Mouse (Mus musculus): ENCODE measurements around the gene Sntg2. TPM values are rescaled to one million over a fixed set of nuclear protein-coding genes. Genes with fewer than 3 reads are reported as not detected.

Sntg2 gene
- total and polyA plus RNA-seq, 3 experiments: not detected

GRCm38 (mm10) chr12:30198250-30198649 lies 174.9 kb downstream of the Sntg2 start:
- H3K27me3 ChIP-seq (ENCODE audit: insufficient read depth, low read length): no peaks in the 10 kb centered on the region
- TF ChIP-seq POLR2AphosphoS5 (IDR thresholded peaks at IDR 0.05; ENCODE audit: insufficient replicate concordance, low read depth, low read length): no peak
- no peak for TF ChIP-seq GATA1 (IDR thresholded peaks at IDR 0.05; ENCODE audit: borderline replicate concordance, low read length)
- TF ChIP-seq GATA2 (IDR thresholded peaks at IDR 0.05; ENCODE audit: borderline replicate concordance, low read depth, low read length): no peak
- no peak for TF ChIP-seq TAL1 (conservative IDR thresholded peaks at IDR 0.05; ENCODE audit: low read depth, low read length)
- TF ChIP-seq CTCF (IDR thresholded peaks at IDR 0.05; ENCODE audit: low read depth, low read length): no peak

GRCm38 (mm10) chr12:30181721-30182120 lies 191.5 kb downstream of the Sntg2 start:
- no peak overlapping the region for H3K4me3 ChIP-seq (ENCODE audit: low read depth, low read length)
- DNase-seq (ENCODE audit: low spot score) (no peak), ATAC-seq (ENCODE audit: extremely low read depth, insufficient number of reproducible peaks, low FRiP score, poor library complexity, severe bottlenecking) (no peak)
- no peaks in the 10 kb centered on the region for H3K27me3 ChIP-seq (ENCODE audit: insufficient read depth, low read length)
- TF ChIP-seq GATA2 (IDR thresholded peaks at IDR 0.05; ENCODE audit: borderline replicate concordance, low read depth, low read length) (no peak), GATA1 (IDR thresholded peaks at IDR 0.05; ENCODE audit: borderline replicate concordance, low read length) (no peak), CTCF (IDR thresholded peaks at IDR 0.05; ENCODE audit: low read depth, low read length) (no peak), POLR2AphosphoS5 (IDR thresholded peaks at IDR 0.05; ENCODE audit: insufficient replicate concordance, low read depth, low read length) (no peak), TAL1 (conservative IDR thresholded peaks at IDR 0.05; ENCODE audit: low read depth, low read length) (no peak)
- H3K9me3 ChIP-seq (replicated peaks): peaks cover 35% of the 10 kb centered on the region
- H3K4me1 ChIP-seq (ENCODE audit: insufficient read depth, low read depth, low read length): no peaks in the 10 kb centered on the region
- no peaks in the 10 kb centered on the region for H3K36me3 ChIP-seq (replicated peaks)

More at GRCm38 (mm10) chr12:30198250-30198649, 174.9 kb downstream of the Sntg2 start:
- no peaks in the 10 kb centered on the region for H3K4me1 ChIP-seq (ENCODE audit: insufficient read depth, low read depth, low read length)
- H3K9me3 ChIP-seq (replicated peaks): peaks cover 57% of the 10 kb centered on the region
- DNase-seq (ENCODE audit: low spot score): no peak
- H3K4me3 ChIP-seq (ENCODE audit: low read depth, low read length): no peak overlapping the region
- no peaks in the 10 kb centered on the region for H3K36me3 ChIP-seq (replicated peaks)
- no peak for ATAC-seq (ENCODE audit: extremely low read depth, insufficient number of reproducible peaks, low FRiP score, poor library complexity, severe bottlenecking)

- H3K4me3 ChIP-seq (ENCODE audit: low read depth, low read length): no peak overlapping the region
- no peak for TF ChIP-seq TAL1 (conservative IDR thresholded peaks at IDR 0.05; ENCODE audit: low read depth, low read length)
- no peak for TF ChIP-seq GATA2 (IDR thresholded peaks at IDR 0.05; ENCODE audit: borderline replicate concordance, low read depth, low read length)
- no peak for TF ChIP-seq CTCF (IDR thresholded peaks at IDR 0.05; ENCODE audit: low read depth, low read length)
- no peak for TF ChIP-seq GATA1 (IDR thresholded peaks at IDR 0.05; ENCODE audit: borderline replicate concordance, low read length)
- no peak for TF ChIP-seq POLR2AphosphoS5 (IDR thresholded peaks at IDR 0.05; ENCODE audit: insufficient replicate concordance, low read depth, low read length)
- no peaks in the 10 kb centered on the region for H3K27me3 ChIP-seq (ENCODE audit: insufficient read depth, low read length)
- no peaks in the 10 kb centered on the region for H3K4me1 ChIP-seq (ENCODE audit: insufficient read depth, low read depth, low read length)
- no peaks in the 10 kb centered on the region for H3K36me3 ChIP-seq (replicated peaks)
- no peak for ATAC-seq (ENCODE audit: extremely low read depth, insufficient number of reproducible peaks, low FRiP score, poor library complexity, severe bottlenecking)
- DNase-seq (ENCODE audit: low spot score): no peak
- H3K9me3 ChIP-seq (replicated peaks): peaks cover 46% of the 10 kb centered on the region
These were observed 193.6 kb downstream of the Sntg2 start for GRCm38 (mm10) chr12:30179623-30180022.

GRCm38 (mm10) chr12:30177966-30178365 lies 195.2 kb downstream of the Sntg2 start:
- DNase-seq (ENCODE audit: low spot score) (no peak), ATAC-seq (ENCODE audit: extremely low read depth, insufficient number of reproducible peaks, low FRiP score, poor library complexity, severe bottlenecking) (no peak)
- Histone ChIP-seq H3K4me1 (ENCODE audit: insufficient read depth, low read depth, low read length) (no peaks in the 10 kb centered on the region), H3K9me3 (replicated peaks) (peaks cover 33% of the 10 kb centered on the region), H3K27me3 (ENCODE audit: insufficient read depth, low read length) (no peaks in the 10 kb centered on the region), H3K4me3 (ENCODE audit: low read depth, low read length) (no peak overlapping the region), H3K36me3 (replicated peaks) (no peaks in the 10 kb centered on the region)
- TF ChIP-seq TAL1 (conservative IDR thresholded peaks at IDR 0.05; ENCODE audit: low read depth, low read length): no peak
- no peak for TF ChIP-seq GATA1 (IDR thresholded peaks at IDR 0.05; ENCODE audit: borderline replicate concordance, low read length)
- no peak for TF ChIP-seq GATA2 (IDR thresholded peaks at IDR 0.05; ENCODE audit: borderline replicate concordance, low read depth, low read length)
- no peak for TF ChIP-seq POLR2AphosphoS5 (IDR thresholded peaks at IDR 0.05; ENCODE audit: insufficient replicate concordance, low read depth, low read length)
- TF ChIP-seq CTCF (IDR thresholded peaks at IDR 0.05; ENCODE audit: low read depth, low read length): no peak

- no peaks in the 10 kb centered on the region for H3K27me3 ChIP-seq (ENCODE audit: insufficient read depth, low read length)
- TF ChIP-seq GATA2 (IDR thresholded peaks at IDR 0.05; ENCODE audit: borderline replicate concordance, low read depth, low read length) (no peak), POLR2AphosphoS5 (IDR thresholded peaks at IDR 0.05; ENCODE audit: insufficient replicate concordance, low read depth, low read length) (no peak), GATA1 (IDR thresholded peaks at IDR 0.05; ENCODE audit: borderline replicate concordance, low read length) (no peak), CTCF (IDR thresholded peaks at IDR 0.05; ENCODE audit: low read depth, low read length) (no peak), TAL1 (conservative IDR thresholded peaks at IDR 0.05; ENCODE audit: low read depth, low read length) (no peak)
- no peaks in the 10 kb centered on the region for H3K36me3 ChIP-seq (replicated peaks)
- DNase-seq (ENCODE audit: low spot score) (no peak), ATAC-seq (ENCODE audit: extremely low read depth, insufficient number of reproducible peaks, low FRiP score, poor library complexity, severe bottlenecking) (no peak)
- peaks cover 28% of the 10 kb centered on the region for H3K9me3 ChIP-seq (replicated peaks)
- H3K4me3 ChIP-seq (ENCODE audit: low read depth, low read length): no peak overlapping the region
- H3K4me1 ChIP-seq (ENCODE audit: insufficient read depth, low read depth, low read length): no peaks in the 10 kb centered on the region
These were observed 195.6 kb downstream of the Sntg2 start for GRCm38 (mm10) chr12:30177529-30177928.

- TF ChIP-seq TAL1 (conservative IDR thresholded peaks at IDR 0.05; ENCODE audit: low read depth, low read length) (no peak), CTCF (IDR thresholded peaks at IDR 0.05; ENCODE audit: low read depth, low read length) (no peak), GATA1 (IDR thresholded peaks at IDR 0.05; ENCODE audit: borderline replicate concordance, low read length) (no peak), POLR2AphosphoS5 (IDR thresholded peaks at IDR 0.05; ENCODE audit: insufficient replicate concordance, low read depth, low read length) (no peak), GATA2 (IDR thresholded peaks at IDR 0.05; ENCODE audit: borderline replicate concordance, low read depth, low read length) (no peak)
- ATAC-seq (ENCODE audit: extremely low read depth, insufficient number of reproducible peaks, low FRiP score, poor library complexity, severe bottlenecking): no peak
- DNase-seq (ENCODE audit: low spot score): no peak
- H3K9me3 ChIP-seq (replicated peaks): peaks cover 27% of the 10 kb centered on the region
- H3K4me3 ChIP-seq (ENCODE audit: low read depth, low read length): no peak overlapping the region
- H3K4me1 ChIP-seq (ENCODE audit: insufficient read depth, low read depth, low read length): no peaks in the 10 kb centered on the region
- H3K27me3 ChIP-seq (ENCODE audit: insufficient read depth, low read length): no peaks in the 10 kb centered on the region
- H3K36me3 ChIP-seq (replicated peaks): no peaks in the 10 kb centered on the region
These were observed 204.7 kb downstream of the Sntg2 start for GRCm38 (mm10) chr12:30168491-30168890.
